Mouse (Mus musculus) hindbrain, embryonic 11.5 days (tissue): Measurements from ENCODE around the gene Hey2. TPM values are rescaled to one million over a fixed set of nuclear protein-coding genes. Genes with fewer than 3 reads are reported as not detected.

Experiments used
- ATAC-seq: fragments of 200-750 bp; cut with Nextera tagmentation; 2 replicates; pipeline ENCODE4 v1.8.0; 2017; ENCODE audit warnings: mild to moderate bottlenecking, moderate TSS enrichment, moderate library complexity; ENCODE audit not compliant: low FRiP score
- DNase-seq: peaks from one replicate; pipeline ENCODE4 v3.0.0-alpha.2; 2015; ENCODE audit warnings: low spot score
- H3K27ac ChIP-seq: fragments of 300-500 bp; sonication (generic); 2 replicates; pipeline ENCODE4 v1.5.1; 2014; ENCODE audit warnings: mild to moderate bottlenecking, low read depth, low read length
- H3K27me3 ChIP-seq: fragments of 300-500 bp; sonication (generic); 2 replicates; pipeline ENCODE4 v1.6.1; 2014; ENCODE audit warnings: mild to moderate bottlenecking, low read length, moderate library complexity, mixed read lengths; ENCODE audit not compliant: control insufficient read depth, insufficient read depth
- H3K36me3 ChIP-seq: fragments of 300-500 bp; sonication (generic); 2 replicates; pipeline ENCODE4 v1.6.1; 2014; ENCODE audit warnings: mild to moderate bottlenecking, low read length, moderate library complexity, mixed read lengths; ENCODE audit not compliant: control insufficient read depth, insufficient read depth
- H3K4me1 ChIP-seq: fragments of 300-500 bp; sonication (generic); replicated peaks from 2 replicates; pipeline ENCODE4 v1.6.1; 2014; ENCODE audit warnings: low read length, mixed read lengths; ENCODE audit not compliant: control insufficient read depth, insufficient read depth
- H3K4me2 ChIP-seq: fragments of 300-500 bp; sonication (generic); replicated peaks from 2 replicates; pipeline ENCODE4 v1.6.1; 2014; ENCODE audit warnings: mild to moderate bottlenecking, low read depth, low read length
- H3K4me3 ChIP-seq: fragments of 300-500 bp; sonication (generic); 2 replicates; pipeline ENCODE4 v1.5.1; 2014; ENCODE audit warnings: low read depth, low read length
- H3K9ac ChIP-seq: fragments of 300-500 bp; sonication (generic); 2 replicates; pipeline ENCODE4 v1.6.1; 2014; ENCODE audit warnings: low read depth, low read length
- H3K9me3 ChIP-seq: fragments of 300-500 bp; sonication (generic); 2 replicates; pipeline ENCODE4 v1.6.1; 2016; ENCODE audit warnings: low read length; ENCODE audit not compliant: control insufficient read depth
- WGBS: fragments of 180-500 bp; shearing (Covaris S2); extraction: QIAGEN DNeasy Blood & Tissue Kit; methylation state at CpG from one replicate; pipeline ENCODE4 v1.1.7; 2014; 5-methylcytosine and 5-hydroxymethylcytosine counted together
- polyA plus RNA-seq: library from polyadenylated mRNA; unstranded; fragments of >200 nt; fragmentation: Nextera tagmentation; extraction: Ambion mirVana; gene quantifications from 2 replicates; pipeline ENCODE4 v1.2.1, GENCODE M21; 2014

Gene Hey2
- polyA plus RNA-seq, 1 experiment from 2014 or later: 7.3 TPM

DNA sequence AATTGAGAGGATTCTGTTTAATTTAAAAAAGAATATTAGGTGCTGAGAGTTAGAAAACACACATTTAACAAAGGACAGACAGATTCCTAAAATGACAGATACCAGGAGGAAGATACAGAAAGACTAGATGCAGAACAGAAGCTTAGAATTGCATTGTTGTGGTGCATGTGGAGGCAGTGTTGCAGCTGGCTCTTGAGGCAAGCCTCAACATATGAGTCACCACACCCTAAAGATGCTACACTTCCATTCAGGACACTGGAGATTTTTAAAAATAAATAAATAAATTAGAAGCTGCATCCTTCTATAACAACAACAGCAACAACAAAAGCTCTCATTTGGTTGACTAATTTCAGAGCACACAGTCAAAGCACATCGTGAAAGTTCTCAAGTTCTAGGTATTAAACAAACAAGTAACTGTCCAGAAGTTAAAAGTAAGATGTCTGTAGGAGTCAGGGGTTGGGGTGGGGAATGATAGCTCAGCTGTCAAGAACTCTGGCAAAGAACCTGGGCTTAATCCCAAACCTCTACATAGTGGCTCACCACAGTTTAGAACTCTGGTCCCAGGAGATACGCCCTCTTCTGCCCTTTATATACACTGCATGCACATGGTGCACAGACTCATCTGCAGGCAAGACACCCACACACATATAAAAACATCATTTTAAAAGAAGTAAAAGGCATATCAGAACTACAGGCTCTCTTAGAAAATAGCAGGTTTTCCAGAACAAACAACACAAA lies 42.7 kb downstream of the Hey2 start:
- no peak overlapping the region for H3K9ac ChIP-seq
- H3K27ac ChIP-seq: no peak overlapping the region
- H3K4me3 ChIP-seq: no peak overlapping the region
- DNase-seq: no peak
- H3K27me3 ChIP-seq: no peaks in the 10 kb centered on the region
- no peak for ATAC-seq
- 90% methylated on average over 2 of the region's 2 CpGs for WGBS
- H3K9me3 ChIP-seq: no peaks in the 10 kb centered on the region
- no peaks in the 10 kb centered on the region for H3K4me1 ChIP-seq
- H3K4me2 ChIP-seq: no peak overlapping the region
- H3K36me3 ChIP-seq: no peaks in the 10 kb centered on the region

DNA sequence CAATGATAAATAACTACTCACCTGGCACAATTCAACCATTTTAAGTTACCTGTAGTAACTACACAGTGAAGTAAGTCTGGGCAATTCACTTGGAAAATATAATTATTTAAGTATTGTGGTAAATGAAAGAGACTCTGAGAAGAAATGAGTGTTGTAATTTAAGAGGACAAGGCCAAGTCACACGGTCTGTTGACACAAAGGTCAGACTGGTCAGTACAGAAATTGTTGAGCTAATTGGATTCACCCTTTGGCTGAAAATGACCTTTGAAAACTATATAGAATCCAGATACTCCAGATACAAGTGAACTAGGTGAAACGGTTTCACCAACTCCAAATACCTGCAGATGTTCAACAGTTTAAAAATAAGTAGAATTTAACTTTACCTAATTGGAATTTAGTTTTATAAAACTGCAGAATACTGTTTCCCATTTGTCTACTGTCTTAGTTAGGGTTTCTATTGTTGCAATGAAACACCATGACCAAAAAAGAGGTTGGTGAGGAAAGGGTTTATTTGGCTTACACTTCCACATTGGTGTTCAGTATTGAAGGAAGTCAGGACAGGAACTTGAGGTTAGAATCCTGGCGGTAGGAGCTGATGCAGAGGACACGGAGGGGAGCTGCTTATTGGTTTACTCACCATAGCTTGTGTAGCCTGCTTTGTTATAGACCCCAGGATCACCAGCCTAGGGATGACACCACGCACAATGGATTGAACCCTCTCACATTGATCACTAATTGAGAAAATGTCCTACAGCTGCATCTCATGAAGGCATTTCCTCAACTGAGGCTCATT lies 45.9 kb downstream of the Hey2 start:
- WGBS: 81% methylated on average over 5 of the region's 5 CpGs
- Histone ChIP-seq H3K4me1 (no peaks in the 10 kb centered on the region), H3K27me3 (no peaks in the 10 kb centered on the region), H3K9ac (no peak overlapping the region), H3K36me3 (no peaks in the 10 kb centered on the region), H3K4me3 (no peak overlapping the region), H3K4me2 (no peak overlapping the region), H3K9me3 (no peaks in the 10 kb centered on the region), H3K27ac (no peak overlapping the region)
- DNase-seq (no peak), ATAC-seq (no peak)

DNA sequence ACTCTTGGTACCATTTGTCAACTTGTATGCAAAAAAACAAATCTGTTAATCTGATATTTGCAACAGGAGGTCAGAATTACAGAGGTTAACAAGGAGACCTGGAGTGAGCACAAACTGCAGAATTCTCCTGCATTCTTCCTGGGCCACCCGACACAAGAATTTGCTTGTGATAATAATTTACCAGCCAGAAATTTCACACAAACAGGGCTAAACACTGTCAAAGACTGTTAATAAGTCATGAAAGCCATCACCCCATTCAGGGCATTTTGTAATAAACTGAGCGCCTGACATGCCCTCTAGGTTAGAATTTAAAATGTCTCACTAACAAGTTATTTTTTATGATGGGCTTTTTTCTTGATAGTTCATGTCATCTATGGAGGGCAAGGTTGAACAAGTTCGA lies 51.6 kb downstream of the Hey2 start:
- WGBS: 92% methylated on average over 3 of the region's 3 CpGs
- H3K27me3 ChIP-seq: no peaks in the 10 kb centered on the region
- no peaks in the 10 kb centered on the region for H3K4me1 ChIP-seq
- ATAC-seq: no peak
- no peaks in the 10 kb centered on the region for H3K9me3 ChIP-seq
- no peak overlapping the region for H3K27ac ChIP-seq
- no peak overlapping the region for H3K9ac ChIP-seq
- H3K4me3 ChIP-seq: no peak overlapping the region
- H3K36me3 ChIP-seq: no peaks in the 10 kb centered on the region
- no peak for DNase-seq
- no peak overlapping the region for H3K4me2 ChIP-seq

DNA sequence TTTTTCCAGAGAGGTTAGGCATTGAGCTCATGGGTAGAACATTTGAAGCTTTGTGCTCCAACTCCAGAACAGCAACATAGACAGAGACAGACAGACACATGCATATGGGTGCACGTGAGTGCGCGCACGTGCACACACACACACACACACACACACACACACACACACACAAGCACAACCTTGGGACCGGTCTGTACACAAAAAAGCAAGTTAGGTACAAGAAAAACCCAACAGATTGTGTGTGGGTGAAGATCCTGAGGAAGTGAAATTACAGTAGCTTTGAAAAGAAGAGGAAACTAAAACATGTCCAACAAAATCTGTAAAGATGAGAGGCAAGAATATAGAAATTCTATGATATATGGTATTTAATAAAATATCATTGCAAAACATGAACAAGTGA lies 53.1 kb downstream of the Hey2 start:
- WGBS: 98% methylated on average over 5 of the region's 5 CpGs
- no peaks in the 10 kb centered on the region for H3K9me3 ChIP-seq
- no peaks in the 10 kb centered on the region for H3K36me3 ChIP-seq
- no peaks in the 10 kb centered on the region for H3K4me1 ChIP-seq
- no peak overlapping the region for H3K4me3 ChIP-seq
- no peak overlapping the region for H3K27ac ChIP-seq
- DNase-seq (no peak), ATAC-seq (no peak)
- no peaks in the 10 kb centered on the region for H3K27me3 ChIP-seq
- no peak overlapping the region for H3K9ac ChIP-seq
- H3K4me2 ChIP-seq: no peak overlapping the region

DNA sequence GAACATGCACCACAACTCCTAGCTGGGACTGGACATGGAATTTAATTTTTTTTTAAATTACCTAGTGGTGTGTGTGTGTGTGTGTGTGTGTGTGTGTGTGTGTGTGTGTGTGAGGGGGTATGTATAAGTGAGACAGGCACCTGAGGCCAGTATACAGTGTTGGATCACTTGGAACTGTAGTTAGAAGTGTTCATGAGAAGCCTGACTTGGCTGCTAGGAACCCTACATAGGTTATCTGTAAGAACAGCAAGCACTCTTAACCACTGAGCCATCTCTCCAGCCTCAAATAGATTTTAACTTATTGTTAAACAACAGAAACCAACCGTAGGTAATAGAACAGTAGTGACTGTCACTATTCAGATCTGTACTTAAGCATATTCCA lies 54.3 kb downstream of the Hey2 start:
- Histone ChIP-seq H3K9me3 (no peaks in the 10 kb centered on the region), H3K9ac (no peak overlapping the region), H3K36me3 (no peaks in the 10 kb centered on the region), H3K4me1 (no peaks in the 10 kb centered on the region), H3K27me3 (no peaks in the 10 kb centered on the region), H3K4me2 (no peak overlapping the region), H3K4me3 (no peak overlapping the region), H3K27ac (no peak overlapping the region)
- no peak for DNase-seq
- ATAC-seq: no peak
- WGBS: 95% methylated on average over 1 of the region's 1 CpGs

DNA sequence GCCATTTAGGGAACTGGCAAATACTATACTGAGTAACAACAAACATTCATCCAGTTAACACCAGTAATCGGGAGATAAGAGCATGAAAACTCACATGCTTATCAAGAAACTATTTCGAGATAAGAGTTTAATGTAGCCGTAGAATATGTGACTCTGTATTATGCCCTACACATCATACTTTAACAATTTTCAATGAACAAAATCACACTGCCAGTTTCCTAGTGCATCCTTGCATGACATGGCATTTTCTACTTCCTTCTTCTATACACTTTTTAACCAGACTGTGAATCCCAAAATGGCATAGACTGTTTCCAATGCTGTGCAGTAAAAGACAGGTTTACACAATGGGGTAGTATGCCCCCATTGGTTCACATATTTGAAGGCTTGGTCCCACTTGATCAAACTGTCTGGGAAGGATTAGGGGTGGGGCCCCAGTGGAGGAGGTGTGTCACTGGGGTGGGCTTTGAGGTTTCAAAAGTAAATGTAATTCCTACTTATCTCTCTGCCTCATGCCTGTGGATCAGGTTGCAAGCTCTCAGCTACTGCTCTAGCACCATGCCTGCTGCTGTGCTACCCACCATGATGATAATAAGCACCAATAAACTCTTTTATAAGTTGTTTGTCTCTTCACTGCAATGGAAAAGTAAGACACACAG lies 54.8 kb downstream of the Hey2 start:
- Histone ChIP-seq H3K27me3 (no peaks in the 10 kb centered on the region), H3K9me3 (no peaks in the 10 kb centered on the region), H3K27ac (no peak overlapping the region), H3K36me3 (no peaks in the 10 kb centered on the region), H3K4me2 (no peak overlapping the region), H3K9ac (no peak overlapping the region), H3K4me1 (no peaks in the 10 kb centered on the region), H3K4me3 (no peak overlapping the region)
- DNase-seq (no peak), ATAC-seq (no peak)
- 99% methylated on average over 3 of the region's 3 CpGs for WGBS

DNA sequence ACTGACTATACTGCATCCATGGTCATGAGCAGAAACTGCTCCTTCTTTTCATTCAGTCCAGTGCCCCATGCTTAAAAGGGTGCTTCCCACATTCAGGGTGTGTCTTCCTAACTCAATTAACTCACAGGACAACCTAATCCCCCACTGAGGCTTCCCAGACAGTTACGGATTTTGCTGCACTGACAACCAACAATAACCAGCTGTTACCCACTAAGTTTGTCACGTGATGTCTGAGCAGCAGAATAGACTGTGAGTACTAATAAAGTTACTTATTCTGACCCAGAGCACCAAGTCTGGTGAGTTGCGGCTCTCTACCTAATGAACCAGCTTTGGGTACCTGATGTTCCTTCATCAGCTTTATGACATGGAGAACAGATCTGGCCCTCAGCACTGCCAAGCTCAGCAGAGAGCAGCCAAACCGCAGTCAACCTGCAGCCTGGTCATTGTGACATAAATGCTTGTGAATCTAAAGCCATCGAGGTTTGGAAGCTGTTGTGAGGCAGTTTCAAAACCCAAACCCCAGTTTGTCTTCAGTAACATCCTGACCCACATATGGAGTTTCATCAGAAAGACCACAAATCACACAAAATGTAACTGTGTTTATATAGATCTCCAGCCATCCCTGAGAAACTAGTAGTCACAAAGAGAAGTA lies 56.4 kb downstream of the Hey2 start:
- no peaks in the 10 kb centered on the region for H3K36me3 ChIP-seq
- DNase-seq (no peak), ATAC-seq (no peak)
- 89% methylated on average over 5 of the region's 5 CpGs for WGBS
- H3K27me3 ChIP-seq: no peaks in the 10 kb centered on the region
- H3K4me2 ChIP-seq: no peak overlapping the region
- H3K9ac ChIP-seq: no peak overlapping the region
- no peak overlapping the region for H3K4me3 ChIP-seq
- H3K27ac ChIP-seq: no peak overlapping the region
- no peaks in the 10 kb centered on the region for H3K9me3 ChIP-seq
- H3K4me1 ChIP-seq: no peaks in the 10 kb centered on the region
